Mouse (Mus musculus): Measurements from ENCODE around the gene Gpc5. TPM values are rescaled to one million over a fixed set of nuclear protein-coding genes. Genes with fewer than 3 reads are reported as not detected.

Gpc5 gene
- polyA plus RNA-seq, 1 experiment: not detected

DNA sequence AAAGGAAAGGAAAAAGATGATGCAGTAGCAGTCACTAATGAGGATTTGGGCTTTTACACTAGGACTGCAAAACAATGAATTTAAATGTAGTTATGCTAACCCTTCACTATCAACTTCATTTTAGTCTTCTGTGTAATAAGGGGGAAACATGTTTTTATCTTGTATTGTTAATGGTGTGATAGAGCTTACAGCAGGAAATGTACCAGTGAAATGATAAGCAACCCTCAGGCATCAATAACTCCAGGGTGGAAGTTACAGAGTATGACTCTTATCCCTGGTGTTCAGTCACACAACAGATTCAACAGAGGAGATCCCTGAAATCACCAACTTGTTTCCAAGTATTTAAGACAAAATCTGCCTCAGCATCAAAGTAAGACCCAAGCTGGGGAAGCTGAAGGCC lies 1120.0 kb downstream of the Gpc5 start:
- no peak overlapping the region for H3K27ac ChIP-seq (ENCODE audit: insufficient read depth, low read depth, low read length)
- TF ChIP-seq POLR2A (IDR thresholded peaks at IDR 0.05; ENCODE audit: low read depth, low read length): no peak
- TF ChIP-seq CTCF (IDR thresholded peaks at IDR 0.05; ENCODE audit: extremely low read depth, insufficient read length, insufficient replicate concordance, low read depth, low read length): no peak
- H3K4me3 ChIP-seq (ENCODE audit: low read depth, low read length): no peak overlapping the region

DNA sequence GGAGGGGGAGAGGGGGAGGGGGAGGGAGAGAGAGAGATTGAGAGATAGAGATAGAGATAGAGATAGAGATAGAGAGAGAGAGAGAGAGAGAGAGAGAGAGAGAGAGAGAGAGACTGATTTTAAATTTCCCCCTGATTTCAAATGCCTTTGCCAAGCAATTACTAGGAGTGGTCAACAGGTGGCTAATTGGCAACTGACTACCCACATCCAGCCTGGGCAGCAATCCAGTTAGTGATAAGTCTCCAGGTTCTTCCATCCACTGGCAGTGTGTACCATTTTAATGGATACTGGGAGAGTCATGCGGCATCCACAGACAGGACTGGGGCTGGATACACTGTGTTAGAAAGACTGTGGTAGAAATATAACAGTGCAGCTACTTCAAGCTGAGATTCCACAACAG lies 1166.1 kb downstream of the Gpc5 start:
- TF ChIP-seq CTCF (IDR thresholded peaks at IDR 0.05; ENCODE audit: extremely low read depth, insufficient read length, insufficient replicate concordance, low read depth, low read length): no peak
- no peak for TF ChIP-seq POLR2A (IDR thresholded peaks at IDR 0.05; ENCODE audit: low read depth, low read length)
- no peak overlapping the region for H3K27ac ChIP-seq (ENCODE audit: insufficient read depth, low read depth, low read length)
- 98% methylated on average over 1 of the region's 1 CpGs for WGBS
- no peaks in the 10 kb centered on the region for H3K4me1 ChIP-seq (ENCODE audit: control insufficient read depth, insufficient read depth, insufficient read length, low read length)
- H3K27me3 ChIP-seq (ENCODE audit: control insufficient read depth, insufficient read depth, low read length): no peaks in the 10 kb centered on the region
- H3K4me3 ChIP-seq (ENCODE audit: low read depth, low read length): no peak overlapping the region
- H3K36me3 ChIP-seq (ENCODE audit: control insufficient read depth, insufficient read depth, low read length): no peaks in the 10 kb centered on the region

More for the DNA sequence above, 1120.0 kb downstream of the Gpc5 start:
- no peaks in the 10 kb centered on the region for H3K36me3 ChIP-seq (ENCODE audit: control insufficient read depth, insufficient read depth, low read length)
- no peaks in the 10 kb centered on the region for H3K4me1 ChIP-seq (ENCODE audit: control insufficient read depth, insufficient read depth, insufficient read length, low read length)
- no peaks in the 10 kb centered on the region for H3K27me3 ChIP-seq (ENCODE audit: control insufficient read depth, insufficient read depth, low read length)

- WGBS: 73% methylated on average over 2 of the region's 2 CpGs
- H3K4me3 ChIP-seq (ENCODE audit: low read depth, low read length): no peak overlapping the region
- no peaks in the 10 kb centered on the region for H3K36me3 ChIP-seq (ENCODE audit: control insufficient read depth, insufficient read depth, low read length)
Measured at GRCm38 (mm10) chr14:116308541-116308940, 1216.5 kb downstream of the Gpc5 start.

GRCm38 (mm10) chr14:116317491-116317890 lies 1225.5 kb downstream of the Gpc5 start:
- Histone ChIP-seq H3K4me1 (ENCODE audit: control insufficient read depth, insufficient read depth, insufficient read length, low read length) (no peaks in the 10 kb centered on the region), H3K27ac (ENCODE audit: insufficient read depth, low read depth, low read length) (no peak overlapping the region)

More at GRCm38 (mm10) chr14:116308541-116308940, 1216.5 kb downstream of the Gpc5 start:
- H3K27me3 ChIP-seq (ENCODE audit: control insufficient read depth, insufficient read depth, low read length): no peaks in the 10 kb centered on the region
- no peak overlapping the region for H3K27ac ChIP-seq (ENCODE audit: insufficient read depth, low read depth, low read length)
- TF ChIP-seq POLR2A (IDR thresholded peaks at IDR 0.05; ENCODE audit: low read depth, low read length) (no peak), CTCF (IDR thresholded peaks at IDR 0.05; ENCODE audit: extremely low read depth, insufficient read length, insufficient replicate concordance, low read depth, low read length) (no peak)
- H3K4me1 ChIP-seq (ENCODE audit: control insufficient read depth, insufficient read depth, insufficient read length, low read length): no peaks in the 10 kb centered on the region

DNA sequence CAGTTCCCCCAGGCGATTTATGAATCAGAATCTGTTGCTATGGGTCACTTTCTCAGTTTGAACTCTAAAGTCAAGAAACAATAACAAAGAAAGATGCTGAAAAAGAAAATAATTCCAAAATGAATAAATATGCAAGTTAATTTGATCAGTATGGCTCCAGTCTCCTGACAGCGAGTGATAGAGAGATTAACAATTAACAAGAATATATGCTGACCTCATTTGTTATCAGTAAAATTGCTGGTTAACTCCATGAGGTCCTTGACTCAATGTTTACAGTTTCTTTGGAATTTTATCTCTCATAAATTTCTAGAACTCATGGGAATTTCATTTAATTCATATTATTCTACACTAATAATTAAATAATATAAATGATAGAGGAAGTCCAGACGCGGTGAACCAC lies 1244.2 kb downstream of the Gpc5 start:
- Histone ChIP-seq H3K4me3 (ENCODE audit: low read depth, low read length) (no peak overlapping the region), H3K36me3 (ENCODE audit: control insufficient read depth, insufficient read depth, low read length) (no peaks in the 10 kb centered on the region), H3K27ac (ENCODE audit: insufficient read depth, low read depth, low read length) (no peak overlapping the region), H3K4me1 (ENCODE audit: control insufficient read depth, insufficient read depth, insufficient read length, low read length) (no peaks in the 10 kb centered on the region), H3K27me3 (ENCODE audit: control insufficient read depth, insufficient read depth, low read length) (no peaks in the 10 kb centered on the region)
- TF ChIP-seq POLR2A (IDR thresholded peaks at IDR 0.05; ENCODE audit: low read depth, low read length) (no peak), CTCF (IDR thresholded peaks at IDR 0.05; ENCODE audit: extremely low read depth, insufficient read length, insufficient replicate concordance, low read depth, low read length) (no peak)
- WGBS: 67% methylated on average over 4 of the region's 4 CpGs

More at GRCm38 (mm10) chr14:116317491-116317890, 1225.5 kb downstream of the Gpc5 start:
- TF ChIP-seq POLR2A (IDR thresholded peaks at IDR 0.05; ENCODE audit: low read depth, low read length) (no peak), CTCF (IDR thresholded peaks at IDR 0.05; ENCODE audit: extremely low read depth, insufficient read length, insufficient replicate concordance, low read depth, low read length) (no peak)
- Histone ChIP-seq H3K4me3 (ENCODE audit: low read depth, low read length) (no peak overlapping the region), H3K36me3 (ENCODE audit: control insufficient read depth, insufficient read depth, low read length) (no peaks in the 10 kb centered on the region), H3K27me3 (ENCODE audit: control insufficient read depth, insufficient read depth, low read length) (no peaks in the 10 kb centered on the region)

DNA sequence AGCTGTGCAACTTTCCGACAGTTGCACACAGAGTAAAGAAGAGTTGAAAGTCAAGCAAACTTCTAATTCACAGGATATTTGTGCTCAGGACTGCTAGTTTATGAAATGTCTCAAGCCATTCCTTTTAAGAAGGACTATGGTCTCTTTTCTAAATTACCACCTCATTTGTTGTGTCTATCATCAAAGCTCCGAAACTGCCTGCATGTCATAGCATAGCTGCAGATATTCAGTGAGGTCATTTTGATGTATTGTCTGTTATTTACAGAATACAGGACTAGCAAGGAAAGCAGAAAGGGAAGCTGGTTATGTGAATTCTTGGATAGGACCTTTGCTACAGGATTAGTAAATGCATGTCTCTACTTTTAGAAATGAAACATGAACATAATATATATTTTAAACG lies 1246.4 kb downstream of the Gpc5 start:
- WGBS: 77% methylated on average over 3 of the region's 3 CpGs
- TF ChIP-seq POLR2A (IDR thresholded peaks at IDR 0.05; ENCODE audit: low read depth, low read length) (no peak), CTCF (IDR thresholded peaks at IDR 0.05; ENCODE audit: extremely low read depth, insufficient read length, insufficient replicate concordance, low read depth, low read length) (no peak)

GRCm38 (mm10) chr14:116348560-116348959 lies 1256.5 kb downstream of the Gpc5 start:
- Histone ChIP-seq H3K27ac (ENCODE audit: insufficient read depth, low read depth, low read length) (no peak overlapping the region), H3K36me3 (ENCODE audit: control insufficient read depth, insufficient read depth, low read length) (no peaks in the 10 kb centered on the region), H3K4me1 (ENCODE audit: control insufficient read depth, insufficient read depth, insufficient read length, low read length) (no peaks in the 10 kb centered on the region), H3K4me3 (ENCODE audit: low read depth, low read length) (no peak overlapping the region), H3K27me3 (ENCODE audit: control insufficient read depth, insufficient read depth, low read length) (no peaks in the 10 kb centered on the region)
- WGBS: 22% methylated on average over 3 of the region's 3 CpGs
- TF ChIP-seq CTCF (IDR thresholded peaks at IDR 0.05; ENCODE audit: extremely low read depth, insufficient read length, insufficient replicate concordance, low read depth, low read length): no peak
- no peak for TF ChIP-seq POLR2A (IDR thresholded peaks at IDR 0.05; ENCODE audit: low read depth, low read length)

More for the DNA sequence above, 1246.4 kb downstream of the Gpc5 start:
- Histone ChIP-seq H3K4me1 (ENCODE audit: control insufficient read depth, insufficient read depth, insufficient read length, low read length) (no peaks in the 10 kb centered on the region), H3K4me3 (ENCODE audit: low read depth, low read length) (no peak overlapping the region), H3K27ac (ENCODE audit: insufficient read depth, low read depth, low read length) (no peak overlapping the region), H3K27me3 (ENCODE audit: control insufficient read depth, insufficient read depth, low read length) (no peaks in the 10 kb centered on the region), H3K36me3 (ENCODE audit: control insufficient read depth, insufficient read depth, low read length) (no peaks in the 10 kb centered on the region)

GRCm38 (mm10) chr14:116384602-116385001 lies 1292.6 kb downstream of the Gpc5 start:
- Histone ChIP-seq H3K36me3 (ENCODE audit: control insufficient read depth, insufficient read depth, low read length) (no peaks in the 10 kb centered on the region), H3K4me1 (ENCODE audit: control insufficient read depth, insufficient read depth, insufficient read length, low read length) (no peaks in the 10 kb centered on the region), H3K27ac (ENCODE audit: insufficient read depth, low read depth, low read length) (no peak overlapping the region), H3K27me3 (ENCODE audit: control insufficient read depth, insufficient read depth, low read length) (no peaks in the 10 kb centered on the region), H3K4me3 (ENCODE audit: low read depth, low read length) (no peak overlapping the region)
- 83% methylated on average over 2 of the region's 2 CpGs for WGBS
- TF ChIP-seq POLR2A (IDR thresholded peaks at IDR 0.05; ENCODE audit: low read depth, low read length) (no peak), CTCF (IDR thresholded peaks at IDR 0.05; ENCODE audit: extremely low read depth, insufficient read length, insufficient replicate concordance, low read depth, low read length) (no peak)
